Mouse (Mus musculus): ENCODE measurements around the gene Actr1a. TPM values are rescaled to one million over a fixed set of nuclear protein-coding genes. Genes with fewer than 3 reads are reported as not detected.

The Actr1a gene
- polyA plus RNA-seq, 1 experiment from 2014 or later: 122 TPM

GRCm38 (mm10) chr19:46347936-46348668, 47.4 kb downstream of the Actr1a start:
- no peaks in the 10 kb centered on the region for H3K27me3 ChIP-seq (replicated peaks)
- H3K9me3 ChIP-seq: no peaks in the 10 kb centered on the region
- peak overlapping the region; percentile 70; the same call in 1 of the 2 replicates for H3K9ac ChIP-seq
- 29% methylated on average over 14 of the region's 14 CpGs for WGBS
- peaks cover 18% of the 10 kb centered on the region for H3K4me1 ChIP-seq
- H3K4me3 ChIP-seq (replicated peaks): peak overlapping the region; percentile 63
- no peaks in the 10 kb centered on the region for H3K36me3 ChIP-seq
- peak overlapping the region; percentile 98 for H3K4me2 ChIP-seq
- no peak for ATAC-seq (ENCODE audit: insufficient read depth, low FRiP score, low read depth)
- H3K27ac ChIP-seq: peak overlapping the region; percentile 84

GRCm38 (mm10) chr19:46347146-46347545, 48.4 kb downstream of the Actr1a start:
- H3K36me3 ChIP-seq: no peaks in the 10 kb centered on the region
- H3K4me2 ChIP-seq: no peak overlapping the region
- H3K4me1 ChIP-seq: peaks cover 18% of the 10 kb centered on the region
- no peak overlapping the region for H3K27ac ChIP-seq
- H3K9ac ChIP-seq: no peak overlapping the region
- H3K27me3 ChIP-seq (replicated peaks): no peaks in the 10 kb centered on the region
- no peaks in the 10 kb centered on the region for H3K9me3 ChIP-seq
- no peak overlapping the region for H3K4me3 ChIP-seq (replicated peaks)
- no peak for ATAC-seq (ENCODE audit: insufficient read depth, low FRiP score, low read depth)
- 97% methylated on average over 1 of the region's 1 CpGs for WGBS

- no peaks in the 10 kb centered on the region for H3K36me3 ChIP-seq
- no peak for ATAC-seq (ENCODE audit: insufficient read depth, low FRiP score, low read depth)
- WGBS: 19% methylated on average over 7 of the region's 7 CpGs
- no peak overlapping the region for H3K4me2 ChIP-seq
- no peak overlapping the region for H3K27ac ChIP-seq
- H3K9ac ChIP-seq: no peak overlapping the region
- no peaks in the 10 kb centered on the region for H3K27me3 ChIP-seq (replicated peaks)
- H3K9me3 ChIP-seq: no peaks in the 10 kb centered on the region
- peaks cover 16% of the 10 kb centered on the region for H3K4me1 ChIP-seq
- H3K4me3 ChIP-seq (replicated peaks): no peak overlapping the region
Measured at GRCm38 (mm10) chr19:46344710-46345419, 50.7 kb downstream of the Actr1a start.

- ATAC-seq (ENCODE audit: insufficient read depth, low FRiP score, low read depth): no peak
- Histone ChIP-seq H3K27ac (peak overlapping the region; percentile 33), H3K36me3 (no peaks in the 10 kb centered on the region), H3K4me2 (peak overlapping the region; percentile 75; the same call in 1 of the 2 replicates), H3K4me3 (replicated peaks) (no peak overlapping the region), H3K4me1 (peaks cover 10% of the 10 kb centered on the region), H3K9me3 (no peaks in the 10 kb centered on the region), H3K9ac (no peak overlapping the region), H3K27me3 (replicated peaks) (no peaks in the 10 kb centered on the region)
- 70% methylated on average over 7 of the region's 7 CpGs for WGBS
Measured at GRCm38 (mm10) chr19:46339287-46339971, 56.1 kb downstream of the Actr1a start.

GRCm38 (mm10) chr19:46338942-46339286, 56.6 kb downstream of the Actr1a start:
- no peak overlapping the region for H3K9ac ChIP-seq
- 51% methylated on average over 6 of the region's 6 CpGs for WGBS
- no peak; the same call in 1 of the 2 replicates for ATAC-seq (ENCODE audit: insufficient read depth, low FRiP score, low read depth)

GRCm38 (mm10) chr19:46338331-46338936, 57.1 kb downstream of the Actr1a start, which contains the start of gene Cuedc2:
Gene Cuedc2, minus strand, starts transcription at chr19:46338702.
- peaks cover 10% of the 10 kb centered on the region for H3K4me1 ChIP-seq
- peak within 1 kb of the TSS; percentile 82 for H3K9ac ChIP-seq
- WGBS: under 1% methylated on average over 31 of the region's 31 CpGs

More at GRCm38 (mm10) chr19:46338942-46339286, 56.6 kb downstream of the Actr1a start:
- H3K36me3 ChIP-seq: no peaks in the 10 kb centered on the region
- peak overlapping the region; percentile 75 for H3K4me2 ChIP-seq
- H3K4me3 ChIP-seq (replicated peaks): peak overlapping the region; percentile 84
- no peaks in the 10 kb centered on the region for H3K27me3 ChIP-seq (replicated peaks)
- H3K27ac ChIP-seq: peak overlapping the region; percentile 33
- no peaks in the 10 kb centered on the region for H3K9me3 ChIP-seq
- H3K4me1 ChIP-seq: peaks cover 10% of the 10 kb centered on the region

GRCm38 (mm10) chr19:46337719-46338330, 57.7 kb downstream of the Actr1a start:
- Histone ChIP-seq H3K36me3 (no peaks in the 10 kb centered on the region), H3K27me3 (replicated peaks) (no peaks in the 10 kb centered on the region), H3K27ac (peak overlapping the region; percentile 63; the same call in 1 of the 2 replicates), H3K4me1 (peaks cover 10% of the 10 kb centered on the region), H3K4me2 (peak overlapping the region; percentile 75), H3K9ac (peak overlapping the region; percentile 82), H3K4me3 (replicated peaks) (peak overlapping the region; percentile 84), H3K9me3 (no peaks in the 10 kb centered on the region)
- 37% methylated on average over 15 of the region's 15 CpGs for WGBS
- ATAC-seq (ENCODE audit: insufficient read depth, low FRiP score, low read depth): no peak

More at GRCm38 (mm10) chr19:46338331-46338936, 57.1 kb downstream of the Actr1a start, which contains the start of gene Cuedc2:
- H3K36me3 ChIP-seq: no peaks in the 10 kb centered on the region
- H3K27me3 ChIP-seq (replicated peaks): no peaks in the 10 kb centered on the region
- peak within 1 kb of the TSS; percentile 63 for H3K27ac ChIP-seq
- peak within 1 kb of the TSS; percentile 84 for H3K4me3 ChIP-seq (replicated peaks)
- peak within 1 kb of the TSS; percentile 75 for H3K4me2 ChIP-seq
- no peaks in the 10 kb centered on the region for H3K9me3 ChIP-seq
- peak; percentile 89 for ATAC-seq (ENCODE audit: insufficient read depth, low FRiP score, low read depth)

GRCm38 (mm10) chr19:46333906-46334305, 61.6 kb downstream of the Actr1a start:
- Histone ChIP-seq H3K4me3 (replicated peaks) (no peak overlapping the region), H3K27me3 (replicated peaks) (no peaks in the 10 kb centered on the region), H3K4me2 (no peak overlapping the region), H3K9me3 (no peaks in the 10 kb centered on the region), H3K9ac (no peak overlapping the region), H3K27ac (no peak overlapping the region), H3K36me3 (0 out of 2 replicates have a peak, but pooled peaks cover 5% of the 10 kb centered on the region), H3K4me1 (peaks cover 14% of the 10 kb centered on the region)
- 88% methylated on average over 3 of the region's 3 CpGs for WGBS
- ATAC-seq (ENCODE audit: insufficient read depth, low FRiP score, low read depth): no peak

- no peaks in the 10 kb centered on the region for H3K27me3 ChIP-seq (replicated peaks)
- WGBS: 74% methylated on average over 7 of the region's 7 CpGs
Measured at GRCm38 (mm10) chr19:46332721-46333339, 62.7 kb downstream of the Actr1a start.

GRCm38 (mm10) chr19:46331936-46332335, 63.6 kb downstream of the Actr1a start:
- Histone ChIP-seq H3K4me3 (replicated peaks) (no peak overlapping the region), H3K9ac (no peak overlapping the region), H3K27me3 (replicated peaks) (no peaks in the 10 kb centered on the region), H3K4me1 (peaks cover 21% of the 10 kb centered on the region), H3K9me3 (no peaks in the 10 kb centered on the region), H3K36me3 (0 out of 2 replicates have a peak, but pooled peaks cover 5% of the 10 kb centered on the region), H3K4me2 (no peak overlapping the region), H3K27ac (no peak overlapping the region)
- 70% methylated on average over 3 of the region's 3 CpGs for WGBS
- ATAC-seq (ENCODE audit: insufficient read depth, low FRiP score, low read depth): no peak

More at GRCm38 (mm10) chr19:46332721-46333339, 62.7 kb downstream of the Actr1a start:
- H3K9ac ChIP-seq: no peak overlapping the region
- no peak overlapping the region for H3K4me2 ChIP-seq
- no peaks in the 10 kb centered on the region for H3K9me3 ChIP-seq
- peaks cover 16% of the 10 kb centered on the region for H3K4me1 ChIP-seq
- no peak overlapping the region for H3K27ac ChIP-seq
- H3K4me3 ChIP-seq (replicated peaks): no peak overlapping the region
- ATAC-seq (ENCODE audit: insufficient read depth, low FRiP score, low read depth): no peak
- 0 out of 2 replicates have a peak, but pooled peaks cover 5% of the 10 kb centered on the region for H3K36me3 ChIP-seq
